Mouse (Mus musculus) brain, adult 2 months (tissue): ENCODE results near the gene Dot1l.

Experiments used
- DNase-seq: peaks from one replicate; pipeline ENCODE4 v3.0.0; 2011; ENCODE audit warnings: low read depth, low spot score

Gene Dot1l

GRCm38 (mm10) chr10:80829359-80830278 is 74.6 kb downstream of the Dot1l start:
- no peak for DNase-seq

- no peak for DNase-seq
Measured at GRCm38 (mm10) chr10:80831136-80831535, 76.1 kb downstream of the Dot1l start.

GRCm38 (mm10) chr10:80832818-80833217 is 77.8 kb downstream of the Dot1l start:
- DNase-seq, result no peak

- no peak for DNase-seq
Measured at GRCm38 (mm10) chr10:80835617-80836016, 80.6 kb downstream of the Dot1l start.

GRCm38 (mm10) chr10:80836949-80837379 is 82.0 kb downstream of the Dot1l start:
- peak; percentile 77 for DNase-seq

- DNase-seq, result peak; percentile 84
Measured at GRCm38 (mm10) chr10:80837827-80838226, 82.8 kb downstream of the Dot1l start.

GRCm38 (mm10) chr10:80838346-80838912 is 83.4 kb downstream of the Dot1l start:
- peak; percentile 72 for DNase-seq

- DNase-seq, result no peak
Measured at GRCm38 (mm10) chr10:80839848-80840247, 84.8 kb downstream of the Dot1l start.

- DNase-seq, result no peak
Measured at GRCm38 (mm10) chr10:80841685-80842084, 86.7 kb downstream of the Dot1l start.

GRCm38 (mm10) chr10:80842334-80842733 is 87.3 kb downstream of the Dot1l start:
- DNase-seq, result peak; percentile 76

- DNase-seq, result no peak
Measured at GRCm38 (mm10) chr10:80843087-80843930, 88.3 kb downstream of the Dot1l start.

GRCm38 (mm10) chr10:80843931-80844547 is 89.0 kb downstream of the Dot1l start, which contains the start of gene Lingo3:
Gene Lingo3 (minus strand): TSS chr10:80844039.
- DNase-seq, result peak; percentile 87
